Mouse (Mus musculus) layer of hippocampus, postnatal 36 days (tissue): Measurements from ENCODE around the gene Cyp39a1. TPM values are rescaled to one million over a fixed set of nuclear protein-coding genes. Genes with fewer than 3 reads are reported as not detected.

Source experiments
- DNase-seq, 2 experiments: peaks; one replicate each; pipeline ENCODE4 v3.0.0; 2022
- total RNA-seq, 2 experiments: library from RNA; stranded (reverse); gene quantifications; 2 replicates each; pipeline ENCODE4 v1.2.3; 2021

Cyp39a1 gene
- total RNA-seq, 2 experiments from 2014 or later = 0.73 to 1.2 TPM

GRCm38 (mm10) chr17:43788222-43788621 lies 121.0 kb downstream of the Cyp39a1 start:
- DNase-seq = no peak

- no peak for DNase-seq
Observed at GRCm38 (mm10) chr17:43789376-43789775, 122.2 kb downstream of the Cyp39a1 start.

- DNase-seq = no peak
Observed at GRCm38 (mm10) chr17:43791751-43792150, 124.5 kb downstream of the Cyp39a1 start.

DNA sequence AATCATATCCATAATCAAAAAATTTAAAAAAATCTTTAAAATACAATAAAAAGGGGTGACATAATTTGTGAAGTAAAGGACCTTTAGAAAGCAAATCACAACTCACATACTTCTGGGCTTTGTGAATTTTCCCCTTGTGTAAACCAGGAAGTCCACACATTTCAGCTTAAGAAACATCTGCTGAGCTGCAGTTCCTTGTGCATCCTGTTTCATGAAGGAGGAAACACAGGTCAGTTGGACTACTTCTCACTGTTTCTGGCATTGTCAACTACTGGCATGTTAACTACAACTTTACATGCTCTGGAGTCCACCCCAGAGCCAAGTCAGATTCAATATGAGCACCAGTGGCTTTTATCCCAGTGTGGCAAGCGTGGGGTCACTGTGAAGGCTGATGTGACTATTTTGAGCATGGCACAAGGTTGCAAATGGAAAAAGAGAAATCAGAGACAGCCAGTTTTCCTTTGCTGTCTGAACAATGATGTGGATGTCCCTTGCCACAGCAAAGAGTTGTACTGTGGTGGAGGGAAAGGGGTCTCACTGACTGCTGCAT lies 127.6 kb downstream of the Cyp39a1 start:
- DNase-seq = no peak

Other genes with a start within 250 kb of the Cyp39a1 start
- gene Mep1a, start 164.6 kb upstream of the Cyp39a1 start, total RNA-seq = not detected
- under 1 TPM in 1 of 2 experiments, not detected in 1; 0.45 TPM for gene Ankrd66, start 123.8 kb upstream of the Cyp39a1 start, total RNA-seq
- 100 to 1,000 TPM; 108 to 125 TPM for gene Pla2g7, start 99.3 kb upstream of the Cyp39a1 start, total RNA-seq
- under 1 TPM; 0.20 TPM for gene Tdrd6, start 37.1 kb upstream of the Cyp39a1 start, total RNA-seq
- 10 to 100 TPM; 35.1 to 41.0 TPM for gene Slc25a27, start 211 bp upstream of the Cyp39a1 start, total RNA-seq
- 10 to 100 TPM; 66.4 to 77.0 TPM for gene Rcan2, start 133.9 kb downstream of the Cyp39a1 start, total RNA-seq